Mouse (Mus musculus) CH12F3 (cell line): ENCODE data around the gene Nppc.

Experiments used
- in situ Hi-C: fragments of 300-500 bp; cut with MboI; formaldehyde crosslinking; loops from 2 replicates; pipeline ENCODE4 v1.14.3; 2020; ENCODE audit warnings: low sequenced_read_pairs

Gene Nppc

GRCm38 (mm10) chr1:86657071-86657470, 13.3 kb downstream of the Nppc start:
- in situ Hi-C loops, result no loop called here

- in situ Hi-C loops, result no loop called here
These were observed 17.7 kb downstream of the Nppc start for GRCm38 (mm10) chr1:86652675-86653074.

DNA sequence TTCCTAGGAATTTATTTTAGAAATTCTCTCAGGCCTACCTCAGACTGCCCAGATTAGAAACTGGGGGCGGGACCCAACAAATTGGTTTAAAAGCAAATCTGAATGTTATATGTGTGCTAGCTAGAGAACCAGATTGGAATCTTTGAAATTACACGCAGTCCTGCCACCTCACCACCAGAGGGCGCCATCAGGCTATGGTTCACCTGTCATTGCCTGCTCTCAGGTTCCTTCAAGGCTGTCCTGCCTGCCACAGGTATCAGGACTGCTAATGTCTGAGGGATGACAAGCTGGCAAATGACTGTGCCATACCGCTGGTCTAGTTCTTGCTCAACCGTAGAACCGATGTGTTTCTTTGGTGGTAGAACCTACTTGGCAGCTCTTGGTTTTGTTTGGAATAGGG, 20.1 kb downstream of the Nppc start:
- in situ Hi-C loops, result no loop called here

DNA sequence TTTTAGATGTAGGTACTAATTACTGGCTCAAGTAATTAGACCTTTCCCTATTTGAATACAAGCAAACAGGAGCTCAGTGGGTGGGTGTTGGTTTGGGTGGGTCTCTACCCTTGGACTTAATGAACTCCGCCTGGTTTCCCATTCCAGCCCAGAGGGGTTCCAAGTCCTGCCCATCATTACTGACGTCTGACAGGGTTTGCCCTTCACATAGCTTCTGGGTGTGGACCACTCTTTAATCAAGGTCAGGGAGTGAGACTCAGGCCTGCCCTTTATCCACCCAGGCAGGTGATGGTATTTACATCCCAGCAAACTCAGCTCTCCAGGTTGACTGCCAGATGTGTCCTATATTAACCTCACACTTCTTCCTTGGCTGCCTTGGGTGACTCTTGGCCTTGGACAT, 22.9 kb downstream of the Nppc start:
- in situ Hi-C loops, result loop anchor here (5.0 kb wide), 1 partner anchor 395 kb away; no protein-coding TSS in a partner anchor

DNA sequence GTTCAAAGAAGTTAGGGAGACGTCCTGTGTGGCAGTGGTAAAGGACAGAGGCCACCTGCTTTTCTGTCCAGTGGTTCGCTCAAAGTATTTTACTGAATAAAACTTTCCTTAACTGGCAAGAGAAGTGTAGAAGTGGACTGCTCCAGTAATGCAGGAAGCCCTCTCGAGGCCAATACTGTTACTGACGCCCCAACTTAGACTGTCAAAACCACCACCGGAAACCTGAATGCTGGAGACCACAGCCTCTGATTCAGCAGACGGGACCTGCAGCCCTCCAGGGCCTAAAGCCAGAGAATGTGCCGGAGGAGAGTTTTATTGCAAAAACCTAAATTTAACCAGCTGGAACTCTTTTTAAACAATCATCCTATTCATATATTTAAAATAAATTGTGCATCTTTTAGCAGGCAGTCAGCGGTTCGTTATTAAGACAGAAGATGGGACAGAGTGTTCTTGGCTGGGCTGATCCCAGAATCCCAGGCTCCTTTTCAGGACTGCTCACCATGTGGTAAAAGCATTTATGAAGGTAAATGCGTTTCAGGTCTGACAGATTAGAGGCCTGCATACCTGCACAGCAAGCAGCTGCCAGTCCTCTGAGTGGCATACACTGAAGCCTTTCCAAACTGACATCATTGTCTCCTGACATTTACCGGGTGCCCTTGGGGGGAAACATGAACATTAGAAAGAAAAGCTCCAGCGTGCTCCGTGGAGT, 27.1 kb downstream of the Nppc start:
- in situ Hi-C loops, result no loop called here

DNA sequence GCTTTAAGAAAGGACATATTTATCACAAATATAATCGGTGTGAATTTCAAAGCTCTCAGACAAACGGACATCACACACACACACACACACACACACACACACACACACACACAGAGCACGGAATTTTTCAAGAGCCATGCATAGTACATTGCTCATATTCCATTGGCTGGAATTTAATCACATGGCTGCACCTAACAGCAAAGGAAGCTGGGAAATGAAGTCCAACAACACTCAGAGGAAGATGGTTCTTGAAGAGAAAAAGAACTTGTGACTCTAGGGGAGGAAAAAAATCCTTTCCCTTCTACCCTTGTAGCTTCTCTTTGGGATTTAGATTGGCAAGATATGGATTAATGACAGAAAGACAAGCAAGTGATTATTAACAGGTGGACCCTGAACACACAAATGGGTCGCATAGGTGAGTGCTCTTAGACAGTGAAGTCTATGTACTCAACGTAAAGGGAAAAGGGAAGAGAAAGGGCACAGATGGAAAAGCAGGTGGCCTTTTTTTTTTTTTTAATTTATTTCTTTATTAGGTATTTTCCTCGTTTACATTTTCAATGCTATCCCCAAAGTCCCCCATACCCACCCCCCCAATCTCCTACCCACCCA, 35.5 kb downstream of the Nppc start:
- in situ Hi-C loops, result no loop called here

DNA sequence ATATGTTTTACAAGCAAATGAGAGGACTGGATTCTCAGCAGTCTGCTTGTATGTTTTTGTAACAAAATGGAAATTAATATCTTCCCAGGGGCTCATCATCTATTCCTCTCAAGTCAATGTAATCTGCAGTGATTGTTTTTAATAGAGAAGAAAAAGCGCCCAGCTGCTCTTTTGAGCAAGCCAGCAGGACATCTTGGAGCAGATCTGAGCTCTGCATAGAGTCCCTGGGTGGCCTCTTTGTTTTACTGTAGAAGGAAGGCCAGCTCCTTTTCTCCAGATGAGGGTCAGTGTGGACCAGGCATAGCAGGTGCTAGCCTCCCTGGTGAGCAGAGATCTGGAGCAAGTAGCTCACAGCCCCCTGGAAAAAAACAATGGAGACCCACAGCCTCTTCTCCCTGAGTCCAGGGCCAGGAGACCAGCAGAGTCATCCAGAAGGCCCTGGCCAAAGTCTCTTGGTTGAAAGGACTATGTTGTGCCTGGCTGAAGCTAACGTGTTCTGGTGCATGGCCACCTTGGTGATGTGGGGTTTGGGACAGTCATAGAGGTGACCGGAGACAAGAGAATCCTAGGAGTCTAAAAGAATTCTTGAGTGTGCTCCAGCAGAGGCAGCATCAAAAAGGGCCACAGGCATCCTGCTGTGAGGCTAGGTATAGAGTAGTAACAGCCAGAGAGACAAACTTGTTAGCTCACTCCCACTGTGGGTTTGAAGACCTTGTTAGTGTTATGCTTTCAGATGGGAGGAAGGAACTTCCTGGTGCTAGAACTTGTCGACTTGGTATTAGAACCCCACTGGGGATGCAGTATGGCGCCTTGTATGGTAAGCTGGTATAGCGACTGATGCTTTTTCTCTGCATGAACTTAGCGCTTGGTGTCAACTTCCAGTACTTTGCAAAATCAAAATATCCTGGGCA, 36.3 kb downstream of the Nppc start:
- in situ Hi-C loops, result no loop called here

- in situ Hi-C loops, result no loop called here
These were observed 36.9 kb downstream of the Nppc start for GRCm38 (mm10) chr1:86633434-86633833.

GRCm38 (mm10) chr1:86632732-86633380, 37.5 kb downstream of the Nppc start:
- in situ Hi-C loops, result no loop called here

DNA sequence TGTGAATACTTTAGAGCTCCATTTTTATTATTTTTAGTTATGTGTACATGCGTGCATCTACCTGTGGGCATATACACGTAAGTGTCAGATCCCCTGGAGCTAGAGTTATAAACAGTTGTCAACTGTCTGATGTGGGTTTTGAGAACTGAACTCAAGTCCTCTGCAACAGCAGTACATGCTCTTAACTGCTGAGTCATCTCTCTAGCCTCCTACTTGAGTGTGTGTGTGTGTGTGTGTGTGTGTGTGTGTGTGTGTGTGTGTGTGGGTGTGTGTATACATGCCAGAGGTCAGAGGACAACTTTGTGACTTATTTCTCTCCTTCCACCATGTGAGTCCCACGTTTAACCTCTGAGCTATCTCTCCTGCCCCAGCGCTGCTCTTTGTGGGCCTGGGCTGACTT, 39.8 kb downstream of the Nppc start:
- in situ Hi-C loops, result no loop called here

GRCm38 (mm10) chr1:86629936-86630335, 40.4 kb downstream of the Nppc start:
- in situ Hi-C loops, result no loop called here

- in situ Hi-C loops, result no loop called here
These were observed 42.1 kb downstream of the Nppc start for GRCm38 (mm10) chr1:86628270-86628669.

- in situ Hi-C loops, result no loop called here
These were observed 47.1 kb downstream of the Nppc start for GRCm38 (mm10) chr1:86623001-86624000.

DNA sequence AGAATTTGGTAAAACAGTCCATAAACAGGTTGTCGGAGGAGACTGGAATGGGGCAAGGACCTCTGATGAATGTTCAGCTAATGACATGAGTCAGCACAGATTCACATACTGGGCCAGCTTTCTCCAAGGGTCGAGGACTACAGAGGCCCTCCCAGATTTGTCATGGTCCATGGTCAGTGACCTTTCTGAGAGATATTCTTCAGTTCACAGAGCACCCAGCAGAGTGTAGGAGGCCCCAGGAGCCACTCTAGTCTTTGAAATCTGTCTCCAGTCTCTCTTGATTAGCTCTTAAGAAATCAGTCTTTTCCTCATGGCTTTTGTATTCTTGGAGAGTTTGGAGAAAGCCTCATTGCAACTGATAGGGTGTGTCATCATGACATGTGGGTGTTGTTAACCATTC, 48.1 kb downstream of the Nppc start:
- in situ Hi-C loops, result no loop called here

DNA sequence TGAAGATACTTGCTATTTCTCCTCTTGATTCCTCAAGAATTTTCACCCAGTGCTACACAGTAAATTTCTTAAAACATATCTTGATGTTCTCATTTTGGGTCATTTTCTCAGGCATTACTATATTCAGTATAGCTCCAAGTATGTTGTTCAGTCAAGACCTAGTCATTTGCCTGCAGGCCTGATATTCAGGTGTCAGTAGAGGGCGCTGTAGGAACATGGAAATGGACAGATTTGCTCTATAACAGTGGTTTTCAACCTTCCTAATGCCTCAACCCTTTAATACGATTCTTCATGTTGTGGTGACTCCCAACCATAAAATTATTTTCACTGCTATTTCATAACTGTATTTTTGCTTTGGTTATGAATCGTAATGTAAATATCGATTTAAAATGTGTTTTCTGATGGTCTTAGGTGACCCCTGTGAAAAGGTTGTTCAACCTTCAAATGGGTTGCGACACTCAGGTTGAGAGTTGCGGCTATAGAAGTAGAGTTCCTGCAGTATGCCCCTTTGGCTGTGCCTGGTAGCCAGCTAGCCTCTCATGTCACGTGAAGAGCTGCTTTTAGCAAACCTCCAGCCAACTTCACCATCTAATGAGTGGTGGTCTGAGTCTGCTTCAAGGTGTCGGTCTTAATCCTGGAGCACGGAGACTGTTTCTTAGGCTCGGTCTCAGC, 51.8 kb downstream of the Nppc start:
- in situ Hi-C loops, result loop anchor here (10.0 kb wide), 1 partner anchor 426 kb away; no protein-coding TSS in a partner anchor
